Mouse (Mus musculus) CD8-positive naive resting alpha-beta T cell, adult 57 days (primary cell): ENCODE results near the gene Adgre5. TPM values are rescaled to one million over a fixed set of nuclear protein-coding genes. Genes with fewer than 3 reads are reported as not detected.

Source experiments
- total RNA-seq: library from RNA; stranded (reverse); gene quantifications from one replicate; pipeline ENCODE4 v1.2.4, GENCODE M21; 2023

Adgre5 gene
- total RNA-seq = 1,098 TPM

GRCm38 (mm10) chr8:83740976-83741741, at the start of gene Adgre5:
Adgre5 (minus strand) TSS chr8:83741326.

GRCm38 (mm10) chr8:83715031-83715690, 26.0 kb downstream of the Adgre5 start, which contains the start of gene Ddx39:
Ddx39 (plus strand) TSS chr8:83715177.

GRCm38 (mm10) chr8:83698661-83699453, 42.3 kb downstream of the Adgre5 start, which contains the start of gene Pkn1:
Pkn1 (minus strand) TSS chr8:83699179.

Other genes starting within 250 kb of the Adgre5 start
- gene Olfr370, start 205.5 kb downstream of the Adgre5 start, total RNA-seq = not detected
- gene Ndufb7, start 174.7 kb downstream of the Adgre5 start, total RNA-seq = 72.2 TPM
- gene Tecr, start 133.4 kb downstream of the Adgre5 start, total RNA-seq = 253 TPM
- 107 TPM for gene Dnajb1, start 133.1 kb downstream of the Adgre5 start, total RNA-seq
- 21.5 TPM for gene Gipc1, start 88.6 kb downstream of the Adgre5 start, total RNA-seq
- 2.8 TPM for gene Ptger1, start 74.6 kb downstream of the Adgre5 start, total RNA-seq
- gene Pkn1, start 42.1 kb downstream of the Adgre5 start, total RNA-seq = 297 TPM
- 71.0 TPM for gene Ddx39, start 26.1 kb downstream of the Adgre5 start, total RNA-seq
- 59.6 TPM for gene Adgrl1, start 158.8 kb upstream of the Adgre5 start, total RNA-seq
- gene Gm10644, start 213.9 kb upstream of the Adgre5 start, total RNA-seq = 0.46 TPM
- 8.2 TPM for gene Asf1b, start 214.2 kb upstream of the Adgre5 start, total RNA-seq
- 36.2 TPM for gene Prkaca, start 231.7 kb upstream of the Adgre5 start, total RNA-seq